Mouse (Mus musculus): ENCODE results near the gene Itpr1.

Gene Itpr1

DNA sequence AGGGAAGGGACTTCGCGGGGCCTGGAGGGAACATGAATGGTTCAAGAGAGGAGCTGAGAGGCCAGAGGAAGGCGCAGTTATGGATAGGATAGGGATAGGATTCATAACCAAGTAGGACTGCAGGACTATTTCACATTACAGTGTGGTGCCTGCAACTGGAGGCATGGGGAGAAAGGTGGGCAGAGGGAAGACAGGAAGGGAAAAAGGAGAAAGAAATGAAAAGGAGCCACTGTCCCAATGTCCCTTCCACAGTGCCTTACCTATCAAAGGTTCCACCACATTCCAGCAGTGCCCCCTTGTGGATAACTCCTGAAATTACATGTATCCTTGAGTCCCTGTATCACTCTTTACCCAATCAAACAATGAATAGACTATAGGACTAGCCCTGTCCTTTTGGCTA is 195.2 kb downstream of the Itpr1 start:
- DNase-seq: peak; percentile 80

GRCm38 (mm10) chr6:108408726-108409125 is 195.8 kb downstream of the Itpr1 start:
- no peak for DNase-seq

- no peak for DNase-seq
Observed at GRCm38 (mm10) chr6:108410771-108411170, 197.9 kb downstream of the Itpr1 start.

DNA sequence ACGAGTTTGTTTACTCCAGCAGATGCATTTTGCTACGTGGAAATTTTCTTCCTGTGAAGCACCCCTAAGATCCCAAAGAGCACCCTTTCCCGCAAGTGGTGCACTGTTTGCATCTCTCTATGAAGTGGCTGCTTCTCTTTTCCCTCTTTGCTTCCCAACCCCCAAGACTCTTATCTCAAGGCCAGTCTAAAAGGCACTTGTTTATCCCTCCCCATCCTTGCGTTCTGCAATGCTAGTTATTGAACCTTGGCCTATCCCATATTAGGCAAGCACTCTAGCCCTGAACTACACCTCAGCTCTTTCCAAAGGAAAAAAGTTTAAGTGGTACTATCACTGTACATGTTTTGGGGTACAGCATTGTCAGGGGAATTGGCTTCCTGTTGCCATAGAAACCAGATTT is 198.3 kb downstream of the Itpr1 start:
- no peak for DNase-seq

DNA sequence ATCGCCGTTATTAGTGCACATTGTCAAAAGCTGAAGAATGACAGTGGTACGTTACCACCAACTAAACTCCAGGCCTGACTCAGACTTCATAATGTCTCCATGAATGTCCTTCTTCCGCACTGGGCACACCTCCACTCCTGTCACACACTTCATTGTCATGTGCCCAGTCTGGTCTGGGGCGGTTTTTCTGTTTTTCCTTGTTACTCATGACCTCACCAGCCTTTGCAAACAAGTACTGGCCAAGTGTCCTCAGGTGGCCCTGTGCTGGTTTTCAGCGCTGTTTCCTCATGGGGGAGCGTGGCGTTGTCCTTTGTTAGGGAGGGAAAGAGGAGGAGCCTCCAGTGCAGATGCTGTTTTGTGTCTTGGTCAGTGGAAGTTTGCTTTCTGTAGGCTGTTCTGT is 200.1 kb downstream of the Itpr1 start:
- DNase-seq: no peak

- no peak for DNase-seq
Observed at GRCm38 (mm10) chr6:108413593-108413992, 200.7 kb downstream of the Itpr1 start.

DNA sequence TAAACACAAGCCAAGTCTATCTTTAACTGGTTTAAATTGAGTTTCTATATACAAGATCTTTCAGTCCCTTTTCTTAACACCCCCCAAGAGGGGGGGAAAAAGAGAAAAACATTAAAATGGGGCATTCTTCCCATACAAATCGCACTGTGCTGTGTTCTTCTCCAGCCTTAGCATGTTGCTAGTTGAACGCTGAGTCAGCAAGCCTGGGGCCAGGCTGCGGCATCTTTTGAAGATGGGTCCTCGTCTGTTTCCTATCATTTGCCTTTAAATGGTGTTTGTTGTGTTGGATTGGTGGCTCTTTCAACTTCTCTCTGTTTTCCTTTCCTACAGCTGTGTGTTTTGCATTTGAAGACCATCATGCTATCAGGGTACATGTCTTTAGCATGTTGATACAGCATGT is 203.0 kb downstream of the Itpr1 start:
- DNase-seq: no peak

DNA sequence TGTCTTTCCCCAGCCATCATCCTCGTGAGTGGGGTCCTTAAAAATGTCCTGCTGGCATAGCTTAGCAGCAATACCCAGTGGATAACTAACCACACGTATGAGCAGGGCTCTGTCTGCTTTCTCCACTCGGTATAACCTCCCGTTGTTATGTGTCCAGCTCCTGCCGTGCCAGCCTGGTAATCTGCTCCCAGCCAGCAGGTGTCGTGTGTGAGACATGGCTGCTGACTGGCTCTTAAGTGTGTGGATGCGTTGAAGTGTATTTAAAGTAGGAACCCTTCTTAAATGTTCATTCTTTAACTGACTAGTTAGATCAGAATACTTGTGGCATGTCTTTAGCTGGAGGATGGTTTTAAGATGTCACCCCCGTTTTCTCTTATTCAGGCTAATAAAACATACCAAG is 204.6 kb downstream of the Itpr1 start:
- DNase-seq: peak; percentile 74

GRCm38 (mm10) chr6:108418218-108418617 is 205.3 kb downstream of the Itpr1 start:
- no peak for DNase-seq

DNA sequence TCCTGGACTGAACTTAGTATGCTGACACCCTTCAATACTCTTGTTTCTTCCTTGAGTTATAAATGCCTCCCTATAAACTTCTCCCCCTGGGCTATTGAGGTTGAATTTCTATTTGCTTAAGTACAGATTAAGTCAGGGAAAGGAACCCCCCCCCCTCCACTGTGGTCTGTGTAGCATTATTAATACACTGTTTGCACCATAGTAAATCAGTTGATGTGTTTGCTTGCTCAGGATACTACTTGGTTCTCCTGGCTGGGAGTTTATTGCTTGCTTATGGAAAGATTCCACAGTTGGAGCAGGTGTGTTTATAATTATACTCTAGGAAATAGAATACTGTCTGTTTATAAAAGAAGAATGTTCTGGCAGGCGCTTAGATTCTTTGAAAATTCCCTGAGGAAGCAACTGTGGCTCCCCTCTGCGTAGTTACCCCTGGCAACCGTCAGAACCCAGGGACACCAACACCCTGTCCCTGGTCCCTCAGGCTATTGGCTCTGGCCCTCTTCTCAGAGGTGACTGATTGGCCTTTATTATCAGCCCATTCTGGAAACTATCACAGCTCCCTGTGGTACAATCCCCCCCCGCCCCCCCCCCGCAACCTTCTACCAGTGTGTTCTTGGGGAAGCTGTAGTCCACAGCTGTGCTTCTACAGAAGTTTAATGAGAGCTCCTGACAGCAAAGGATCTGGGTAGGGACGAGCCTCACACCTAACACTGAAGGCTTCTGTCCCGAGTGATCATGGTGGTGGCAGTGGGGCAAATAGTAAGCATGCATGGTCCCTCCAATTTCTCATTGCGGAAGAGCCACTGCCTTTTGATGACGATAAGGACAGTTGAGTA is 212.1 kb downstream of the Itpr1 start:
- peak; percentile 22 for DNase-seq

GRCm38 (mm10) chr6:108426789-108427188 is 213.9 kb downstream of the Itpr1 start:
- peak; percentile 93 for DNase-seq

DNA sequence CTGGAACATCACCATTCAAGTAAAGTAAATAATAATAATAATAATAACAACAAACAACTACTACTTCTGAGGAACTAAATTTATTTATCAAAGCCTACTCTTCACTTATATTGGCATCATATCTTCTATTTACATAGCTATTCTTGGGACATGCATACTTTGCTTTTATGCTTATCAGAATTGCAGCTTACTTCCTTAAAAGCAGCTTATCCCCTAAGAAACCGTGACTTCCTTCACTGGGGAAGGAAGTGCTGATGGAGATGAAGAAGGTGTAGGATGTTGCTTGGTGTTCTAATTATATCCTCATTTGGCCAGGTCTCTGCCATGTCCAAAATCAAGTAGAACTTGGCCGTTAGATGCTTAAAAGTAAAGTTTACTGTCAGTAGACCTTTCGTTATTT is 215.5 kb downstream of the Itpr1 start:
- no peak for DNase-seq

DNA sequence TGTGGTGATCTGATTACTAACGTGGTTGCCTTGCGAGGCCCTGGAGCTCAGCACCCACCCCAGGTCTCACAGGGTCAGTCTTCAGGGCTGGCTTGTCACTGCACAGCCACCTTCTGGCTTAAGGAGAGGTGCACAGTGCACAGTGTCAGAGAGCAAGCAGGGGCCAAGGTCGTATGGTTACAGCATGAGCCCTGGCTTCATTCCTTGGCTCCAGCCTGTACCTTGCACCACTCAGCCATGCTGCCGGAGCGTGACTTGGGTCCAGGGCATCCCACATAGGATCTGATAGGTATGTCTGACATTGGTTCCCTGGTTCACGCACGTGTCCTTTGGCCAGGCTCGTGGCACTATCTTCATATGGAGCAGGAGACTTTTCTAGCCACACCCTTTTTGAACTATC is 217.1 kb downstream of the Itpr1 start:
- DNase-seq: no peak

- DNase-seq: no peak
Observed at GRCm38 (mm10) chr6:108431193-108431592, 218.3 kb downstream of the Itpr1 start.

GRCm38 (mm10) chr6:108432836-108433235 is 219.9 kb downstream of the Itpr1 start:
- no peak for DNase-seq

DNA sequence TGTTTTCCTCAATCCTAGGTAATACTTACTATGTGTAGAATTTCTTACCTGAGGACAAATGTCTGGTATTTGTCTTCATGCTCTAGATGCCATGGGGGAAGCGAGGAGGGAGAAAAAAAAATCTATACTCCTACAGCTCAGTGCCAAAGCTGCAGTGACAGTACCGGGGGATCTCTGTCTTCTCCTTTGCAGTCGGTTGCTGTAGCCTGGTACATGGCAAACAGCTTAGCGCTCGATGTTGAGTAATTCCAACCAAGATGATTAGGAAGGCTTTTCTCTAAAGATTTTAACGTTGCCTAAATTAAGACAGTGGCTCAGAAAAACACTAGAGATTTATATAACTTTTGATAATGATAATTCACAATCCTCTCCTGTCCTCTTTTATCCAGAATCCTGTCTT is 221.9 kb downstream of the Itpr1 start:
- no peak for DNase-seq

DNA sequence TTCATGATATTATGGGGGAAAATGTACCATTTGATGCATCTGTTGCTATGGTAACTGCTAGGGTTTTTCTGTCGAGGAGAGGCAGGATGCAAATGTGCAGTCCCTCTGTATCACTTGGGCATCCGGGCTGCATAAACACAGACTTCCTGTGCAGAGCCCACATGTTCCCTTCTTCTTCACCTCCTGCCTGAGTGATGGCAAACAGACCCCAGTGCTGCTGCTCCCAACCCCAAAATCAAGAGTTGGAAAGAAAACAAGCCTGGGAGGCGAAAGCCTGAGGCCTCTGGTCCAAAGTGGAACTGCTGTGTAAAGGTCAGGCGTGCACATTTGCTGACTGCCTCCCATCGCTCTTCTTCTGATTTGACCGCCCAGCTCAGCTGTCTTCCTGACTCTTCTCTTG is 222.6 kb downstream of the Itpr1 start:
- no peak for DNase-seq

- no peak for DNase-seq
Observed at GRCm38 (mm10) chr6:108436608-108437007, 223.7 kb downstream of the Itpr1 start.

DNA sequence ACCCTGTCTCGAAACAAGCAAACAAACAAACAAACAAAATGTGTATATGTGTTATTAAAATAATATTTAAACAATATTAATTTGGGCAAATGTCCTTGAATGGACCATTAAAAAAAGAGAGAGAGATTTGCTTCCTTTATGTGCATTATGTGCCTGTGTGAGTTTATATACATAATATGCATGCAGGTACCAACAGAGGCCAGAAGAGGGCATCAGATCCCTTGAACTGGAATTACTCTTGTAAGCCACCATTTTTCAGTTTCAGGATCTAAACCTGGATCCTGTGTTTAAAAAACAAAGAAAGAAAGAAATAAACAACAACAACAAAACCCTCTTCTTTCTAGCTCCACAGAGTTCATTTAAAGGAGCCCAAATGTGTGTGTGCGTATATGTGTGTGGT is 228.4 kb downstream of the Itpr1 start:
- DNase-seq: no peak

- DNase-seq: no peak
Observed at GRCm38 (mm10) chr6:108442291-108442690, 229.4 kb downstream of the Itpr1 start.

GRCm38 (mm10) chr6:108444435-108444834 is 231.5 kb downstream of the Itpr1 start:
- no peak for DNase-seq

- DNase-seq: no peak
Observed at GRCm38 (mm10) chr6:108445006-108445405, 232.1 kb downstream of the Itpr1 start.

DNA sequence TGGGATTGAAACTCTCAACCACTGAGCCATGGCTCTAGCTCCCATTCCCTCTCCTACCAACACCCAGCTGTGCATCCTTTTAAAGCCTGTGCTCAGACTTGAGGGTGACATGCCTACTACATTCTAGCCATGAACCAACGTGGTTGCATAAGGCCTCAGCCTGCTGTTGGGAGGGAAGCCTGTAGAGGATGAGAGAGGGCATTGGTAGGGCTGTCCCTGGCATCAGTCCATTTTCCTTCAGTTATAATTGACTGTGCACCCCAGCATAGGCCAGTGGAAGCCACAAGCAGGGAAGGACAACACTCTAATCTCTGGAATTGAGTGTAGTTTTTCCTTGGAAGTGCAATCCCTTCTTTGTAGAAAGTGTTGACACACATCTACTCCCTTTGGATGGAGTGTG is 233.9 kb downstream of the Itpr1 start:
- DNase-seq: no peak

DNA sequence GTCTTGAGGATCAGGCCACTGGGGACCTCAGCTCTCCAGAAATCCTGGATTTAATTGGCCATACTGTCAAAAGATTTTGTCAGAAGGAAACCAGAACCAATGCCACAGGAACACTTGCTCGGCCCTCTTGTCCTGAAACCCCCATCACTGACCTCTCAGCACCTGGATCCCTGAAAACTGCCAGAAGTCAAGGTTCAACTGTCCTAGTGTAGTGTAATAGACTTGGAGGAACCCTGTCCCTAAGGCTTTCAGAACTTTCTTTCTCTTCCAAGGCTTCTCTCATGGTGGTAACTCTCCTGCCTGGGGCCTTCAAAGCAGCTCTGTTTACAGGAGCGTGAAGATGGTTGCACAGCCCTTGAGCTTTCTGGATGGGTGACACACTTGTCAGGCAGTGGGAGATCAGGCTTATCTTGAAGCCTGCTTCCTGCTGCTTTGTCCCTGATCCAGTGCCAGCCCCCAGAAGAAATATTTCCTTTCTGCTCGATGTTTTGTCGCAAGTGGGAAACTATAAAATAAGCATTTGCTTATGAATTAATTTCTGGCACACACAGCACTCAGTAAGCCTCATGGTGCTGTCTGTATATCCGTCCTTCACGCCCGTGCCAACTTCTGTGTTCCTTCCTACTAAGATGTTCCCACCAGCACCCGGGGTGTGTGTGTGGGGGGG is 234.4 kb downstream of the Itpr1 start:
- DNase-seq: no peak
